Mouse (Mus musculus) gastrocnemius, adult 2 months (tissue): ENCODE measurements around the gene Gpr18. TPM values are rescaled to one million over a fixed set of nuclear protein-coding genes. Genes with fewer than 3 reads are reported as not detected.

ENCODE experiments used
- DNase-seq: peaks from one replicate; pipeline ENCODE4 v3.0.0; 2022
- H3K27ac ChIP-seq: fragments of 200-600 bp; 2 replicates; pipeline ENCODE4 v1.8.1; 2022; ENCODE audit warnings: mild to moderate bottlenecking
- H3K4me3 ChIP-seq: fragments of 200-600 bp; 2 replicates; pipeline ENCODE4 v1.8.1; 2022; ENCODE audit warnings: mild to moderate bottlenecking, moderate library complexity
- CTCF ChIP-seq: fragments of 200-600 bp; IDR thresholded peaks from 2 replicates; pipeline ENCODE4 v1.8.1; 2022; ENCODE audit warnings: antibody characterized with exemption, mild to moderate bottlenecking, moderate library complexity
- intact Hi-C: fragments of 180-260 bp; cut with DNase I; formaldehyde crosslinking; loops from one replicate; pipeline ENCODE4 v1.15.1; 2025
- total RNA-seq, 2 experiments: library from RNA; stranded (reverse); gene quantifications; 2 replicates each; pipeline ENCODE4 v1.2.3; 2021

Gpr18 gene
- total RNA-seq, 2 experiments from 2014 or later = not detected

DNA sequence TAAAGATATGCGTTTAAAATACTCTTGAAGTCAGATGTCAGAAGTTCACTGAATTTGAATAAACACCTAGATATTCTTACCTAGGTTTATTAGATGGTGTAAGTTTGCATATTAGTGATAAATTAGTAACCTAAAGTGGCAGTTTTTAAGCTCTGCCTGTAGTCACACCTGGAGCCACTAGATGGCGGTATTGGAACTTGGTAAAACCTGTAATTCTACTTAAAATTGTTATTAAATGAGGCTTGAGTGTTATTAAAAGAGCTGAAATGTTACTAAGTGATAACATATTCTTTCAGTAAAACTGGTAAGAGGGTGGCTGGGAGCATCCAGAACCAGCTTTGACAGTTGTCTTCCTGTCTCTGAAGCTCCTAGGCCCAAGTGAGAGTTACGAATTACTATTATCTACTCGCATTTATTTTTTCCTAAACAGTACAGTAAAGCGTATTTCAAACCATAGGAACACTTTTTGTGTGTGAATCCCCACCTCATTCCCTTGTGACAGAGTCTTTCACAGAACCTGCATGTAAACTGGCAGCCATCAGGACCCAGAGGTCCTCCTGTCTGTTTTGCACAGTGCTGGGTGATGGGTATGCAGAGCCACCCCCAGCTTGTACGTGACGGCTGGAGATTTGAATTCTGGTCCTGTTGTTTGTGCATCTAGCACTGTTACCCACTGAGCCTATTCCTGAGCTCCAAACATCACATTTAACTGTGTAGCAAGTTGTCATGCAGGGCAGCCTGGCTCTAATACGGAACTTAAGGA lies 13.0 kb upstream of the Gpr18 start:
- peak; percentile 62 for DNase-seq
- peak; percentile 86 for TF ChIP-seq CTCF
- Histone ChIP-seq H3K27ac (peak overlapping the region; percentile 20; the same call in 1 of the 2 replicates), H3K4me3 (no peak overlapping the region)
- intact Hi-C loops = loop anchor here (1.0 to 5.0 kb wide), 2 partner anchors 132 to 204 kb away; no protein-coding TSS in a partner anchor

DNA sequence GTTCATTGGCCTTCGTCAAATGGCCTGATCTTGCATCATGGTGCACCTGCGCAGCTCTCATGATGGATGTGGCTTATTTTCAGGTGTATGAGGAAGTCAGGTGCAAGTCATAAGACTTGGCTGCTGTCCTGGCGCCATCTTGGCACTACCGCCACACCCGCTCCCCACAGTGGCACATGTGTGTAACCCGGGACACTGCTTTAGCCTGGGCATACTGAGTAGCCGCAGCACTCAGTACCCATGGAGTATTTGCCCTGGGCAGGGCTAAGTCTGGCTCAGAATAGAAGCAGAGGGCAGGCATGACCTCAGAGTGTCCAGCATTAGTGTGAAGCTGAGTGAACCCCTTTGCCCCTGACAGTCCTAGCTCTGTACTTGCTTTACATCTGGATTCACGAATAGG lies 11.9 kb upstream of the Gpr18 start:
- intact Hi-C loops = loop anchor here (5.0 kb wide), 1 partner anchor 205 kb away; no protein-coding TSS in a partner anchor
- H3K4me3 ChIP-seq = no peak overlapping the region

DNA sequence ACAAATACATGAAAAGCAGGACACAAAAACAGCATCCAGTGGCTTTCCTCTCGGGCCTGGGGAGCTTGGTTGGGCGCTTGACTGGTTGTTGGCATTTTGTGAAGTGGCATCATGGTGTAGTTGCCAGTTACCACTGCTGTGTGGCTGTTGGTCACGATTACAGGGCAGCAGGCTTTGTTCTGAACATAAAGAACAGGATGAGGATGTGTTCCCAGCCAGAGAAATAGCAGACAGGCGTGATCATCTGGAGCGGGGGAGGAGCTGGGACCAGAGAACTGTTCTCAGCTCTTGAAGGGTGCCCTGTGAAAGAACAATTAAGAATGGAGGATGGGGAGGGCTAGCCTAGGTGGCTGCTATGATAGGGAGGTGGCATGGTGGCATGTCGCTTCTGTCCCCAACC lies 11.3 kb upstream of the Gpr18 start:
- Histone ChIP-seq H3K27ac (no peak overlapping the region), H3K4me3 (no peak overlapping the region)
- no peak for TF ChIP-seq CTCF
- DNase-seq = no peak
- intact Hi-C loops = loop anchor here (5.0 kb wide), 1 partner anchor 205 kb away; no protein-coding TSS in a partner anchor

More for the DNA sequence above, 11.9 kb upstream of the Gpr18 start:
- no peak for TF ChIP-seq CTCF
- H3K27ac ChIP-seq = no peak overlapping the region
- no peak for DNase-seq

DNA sequence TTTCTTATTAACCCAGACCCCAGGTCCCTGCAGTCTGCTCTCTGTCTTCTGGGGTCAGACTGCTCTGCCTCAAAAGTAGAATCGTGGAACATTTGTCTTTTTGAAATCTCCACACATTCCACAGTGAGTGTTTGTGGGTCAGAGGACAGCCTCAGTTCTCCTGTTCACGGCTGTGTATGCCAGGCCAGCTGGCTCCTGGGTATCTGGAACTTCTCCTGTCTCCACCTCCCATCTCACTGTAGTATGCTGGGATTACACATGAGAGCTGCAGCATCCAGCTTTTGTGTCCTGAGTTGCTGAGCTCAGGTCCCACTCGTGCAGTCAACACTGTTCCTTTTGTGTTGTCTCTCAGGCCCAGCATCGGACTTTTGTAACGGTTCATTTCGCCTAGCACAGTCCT lies 9.3 kb upstream of the Gpr18 start:
- Histone ChIP-seq H3K4me3 (no peak overlapping the region), H3K27ac (no peak overlapping the region)
- DNase-seq = no peak
- intact Hi-C loops = loop anchor here (5.0 kb wide), 1 partner anchor 207 kb away; no protein-coding TSS in a partner anchor
- no peak for TF ChIP-seq CTCF

DNA sequence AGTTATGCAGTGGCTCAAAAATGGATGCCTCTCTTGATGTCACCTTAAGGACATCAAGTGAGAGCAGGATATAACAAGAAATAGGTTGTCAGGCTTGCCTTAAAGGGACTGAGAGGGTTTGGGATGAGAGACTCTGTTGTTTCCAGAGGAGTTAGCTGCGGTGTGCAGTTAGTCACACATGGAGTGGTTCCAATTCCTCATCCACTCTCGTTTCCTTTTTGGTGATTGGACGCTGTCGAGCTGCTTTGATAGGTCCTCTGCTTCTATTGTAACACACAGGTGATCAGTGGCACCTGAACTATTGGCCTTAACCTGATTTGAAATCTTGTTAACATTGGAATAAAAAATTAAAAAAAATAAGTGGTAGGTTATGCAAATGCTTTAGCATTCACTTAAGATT lies 7.2 kb upstream of the Gpr18 start:
- intact Hi-C loops = no loop called here
- H3K27ac ChIP-seq = no peak overlapping the region
- no peak overlapping the region for H3K4me3 ChIP-seq
- no peak for TF ChIP-seq CTCF
- DNase-seq = no peak

DNA sequence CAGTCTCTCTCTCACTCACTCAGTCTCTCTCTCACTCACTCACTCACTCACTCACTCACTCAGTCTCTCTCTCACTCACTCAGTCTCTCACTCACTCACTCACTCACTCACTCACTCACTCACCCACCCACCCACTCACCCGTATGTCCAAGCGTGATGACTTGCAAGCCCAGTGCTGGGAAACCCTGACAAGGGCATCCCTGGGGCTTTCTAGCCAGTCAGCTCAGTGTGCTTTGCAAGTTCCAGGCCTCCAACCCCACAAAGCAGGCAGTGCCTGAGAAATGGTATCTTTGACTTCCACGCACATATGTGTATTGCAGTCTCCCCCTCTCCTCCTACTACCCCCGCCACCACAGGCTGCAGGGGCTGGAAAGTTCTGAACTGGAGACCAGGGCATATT lies 6.4 kb upstream of the Gpr18 start:
- H3K4me3 ChIP-seq = no peak overlapping the region
- no peak for DNase-seq
- no peak overlapping the region for H3K27ac ChIP-seq
- intact Hi-C loops = no loop called here
- no peak for TF ChIP-seq CTCF

DNA sequence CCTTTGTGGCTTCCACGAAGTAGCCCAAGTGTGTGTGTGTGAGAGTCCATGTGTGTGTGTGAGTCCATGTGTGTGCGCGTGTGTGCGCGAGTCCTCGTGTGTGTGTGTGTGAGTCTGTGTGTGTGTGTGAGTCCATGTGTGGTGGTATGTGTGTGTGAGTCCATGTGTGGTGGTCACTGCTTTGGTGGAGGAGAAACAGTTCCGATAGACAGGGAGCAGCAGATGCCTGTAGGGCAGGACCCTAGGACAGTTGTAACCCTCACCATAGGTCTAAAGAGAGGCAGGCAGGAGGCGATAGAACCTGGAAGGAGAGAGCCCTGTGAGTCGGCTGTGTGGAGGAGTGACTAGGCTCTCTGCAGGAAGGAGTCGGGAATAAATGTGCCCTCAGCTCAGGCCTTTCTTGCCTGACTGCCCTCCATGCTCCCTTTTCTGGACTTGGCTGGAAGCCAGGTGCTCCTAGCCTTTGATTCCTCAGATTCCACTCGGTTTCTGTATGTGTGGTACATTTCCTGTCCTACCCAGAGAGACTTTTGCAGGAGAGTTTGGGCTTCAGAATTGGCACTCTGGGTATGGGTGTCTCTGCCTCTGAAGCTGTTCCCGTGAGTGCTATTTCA lies 5.0 kb upstream of the Gpr18 start:
- no peak for TF ChIP-seq CTCF
- Histone ChIP-seq H3K4me3 (no peak overlapping the region), H3K27ac (no peak overlapping the region)
- intact Hi-C loops = no loop called here
- no peak for DNase-seq

DNA sequence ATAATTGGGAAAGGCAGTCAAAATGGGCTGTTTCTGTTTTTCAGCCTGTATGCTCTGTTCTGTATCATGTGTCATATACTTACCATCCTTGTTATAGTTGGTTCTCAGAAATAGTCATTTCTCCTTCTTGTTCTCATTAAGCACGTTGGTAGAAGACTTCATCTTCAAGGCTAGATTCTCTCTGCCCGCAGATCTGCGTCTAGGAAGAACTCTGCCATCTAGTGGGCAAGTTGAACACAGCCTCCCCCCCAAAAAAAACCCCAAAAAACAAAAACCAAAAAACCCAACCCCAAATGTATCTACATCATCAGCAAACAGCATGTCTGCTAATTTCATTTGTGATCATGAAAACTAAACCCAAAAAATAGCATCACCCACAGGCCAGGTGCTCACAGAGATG lies 4.2 kb upstream of the Gpr18 start:
- Histone ChIP-seq H3K27ac (no peak overlapping the region), H3K4me3 (no peak overlapping the region)
- DNase-seq = no peak
- intact Hi-C loops = loop anchor here (1.0 kb wide), 1 partner anchor 54 kb away; no protein-coding TSS in a partner anchor
- TF ChIP-seq CTCF = peak; percentile 78

DNA sequence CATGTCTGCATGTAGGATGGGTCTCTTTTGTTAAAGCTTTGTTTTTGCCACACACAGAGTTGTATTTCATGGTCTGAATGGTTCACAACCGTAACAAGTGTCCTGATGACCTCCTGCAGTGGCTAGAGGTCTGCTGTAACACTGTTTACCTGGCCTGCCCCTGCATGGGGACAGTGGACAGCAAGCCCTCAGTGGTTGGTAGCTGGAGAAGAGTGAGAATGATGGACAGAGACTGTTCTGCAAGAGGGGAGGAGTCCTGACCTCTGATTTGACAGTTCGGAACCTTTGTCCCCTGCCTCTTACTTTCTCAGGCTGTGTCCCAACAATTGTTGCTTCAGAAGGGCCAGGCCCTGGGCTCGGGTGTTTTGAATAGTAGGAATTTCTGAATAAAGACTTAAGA lies 2.7 kb upstream of the Gpr18 start:
- TF ChIP-seq CTCF = no peak
- intact Hi-C loops = no loop called here
- H3K27ac ChIP-seq = no peak overlapping the region
- no peak overlapping the region for H3K4me3 ChIP-seq
- DNase-seq = no peak

DNA sequence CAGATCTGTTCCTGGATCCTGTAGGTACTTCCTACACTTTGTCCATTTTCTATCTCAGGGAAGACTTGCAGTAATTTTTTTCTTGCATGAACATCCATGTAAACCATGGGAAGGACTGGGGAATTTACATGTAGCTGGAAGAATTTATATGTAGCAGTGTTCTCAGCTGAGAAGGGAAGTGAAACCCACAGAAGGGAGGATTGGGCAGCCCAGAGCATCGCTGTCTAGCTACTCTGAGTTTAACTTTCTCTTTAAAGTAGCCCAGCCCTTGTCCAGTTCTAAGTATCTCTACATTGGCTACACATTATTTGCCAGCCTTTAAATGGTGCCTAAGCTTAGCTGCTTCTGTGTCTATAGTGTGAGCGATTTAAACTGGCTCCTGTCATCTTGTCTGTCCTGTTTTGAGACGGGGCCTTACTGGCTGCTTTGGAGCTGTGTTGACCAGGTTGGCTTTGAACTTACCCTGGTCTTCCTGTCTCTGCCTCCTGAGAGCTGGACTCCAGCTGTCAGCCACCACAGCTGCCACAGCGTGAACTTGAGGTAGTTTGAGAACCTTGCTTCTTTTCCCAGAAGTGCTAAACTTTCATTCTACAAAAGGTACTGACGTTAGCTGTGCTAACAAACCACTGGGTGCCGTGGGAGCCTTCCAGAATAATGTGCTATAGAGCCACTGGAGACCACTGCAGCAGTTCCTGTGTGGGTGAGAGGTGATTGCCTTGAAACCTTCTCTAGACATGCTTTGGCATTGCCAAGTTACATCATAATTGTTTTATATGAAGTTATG lies 922 bp upstream of the Gpr18 start:
- intact Hi-C loops = no loop called here
- H3K4me3 ChIP-seq = no peak overlapping the region
- no peak for TF ChIP-seq CTCF
- DNase-seq = no peak
- H3K27ac ChIP-seq = no peak overlapping the region

DNA sequence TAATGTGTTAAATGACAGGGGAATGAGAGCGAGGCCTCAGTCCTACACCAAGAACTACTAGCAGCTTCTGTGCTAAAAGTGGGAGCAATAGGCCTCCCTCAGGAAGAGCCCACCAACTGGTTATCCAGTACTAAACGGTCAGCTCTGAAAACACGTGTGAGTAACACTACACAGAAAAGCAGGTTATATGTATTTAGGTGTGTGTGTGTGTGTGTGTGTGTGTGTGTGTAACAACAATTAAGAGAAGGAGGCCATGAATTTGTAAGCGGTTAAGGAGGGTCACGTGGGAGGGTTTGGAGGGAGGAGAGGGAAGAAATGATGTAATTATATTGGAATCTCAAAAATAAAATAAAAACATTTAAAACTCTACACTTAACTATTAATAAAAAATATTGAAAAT lies 438 bp downstream of the Gpr18 start:
- no peak overlapping the region for H3K4me3 ChIP-seq
- intact Hi-C loops = no loop called here

DNA sequence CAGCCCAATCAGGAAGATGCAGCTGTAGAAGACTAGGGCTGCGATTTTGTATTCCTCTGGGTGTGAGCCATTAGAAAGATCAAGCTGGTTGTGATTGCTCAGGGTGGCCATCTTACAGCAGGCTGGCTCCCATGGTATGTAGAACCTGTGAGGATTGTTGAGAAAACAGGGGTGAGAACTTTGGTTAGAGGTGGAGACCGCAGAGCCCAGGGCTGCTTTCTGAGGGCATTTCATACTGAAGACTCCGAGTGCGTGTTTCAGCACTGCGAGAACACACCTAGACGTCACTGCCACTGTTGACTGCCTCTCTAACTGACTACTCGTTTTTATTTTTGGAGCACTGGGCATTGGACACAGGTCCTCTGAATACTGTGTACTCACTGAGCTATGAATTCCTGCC lies 3.1 kb downstream of the Gpr18 start:
- DNase-seq = no peak
- intact Hi-C loops = no loop called here
- Histone ChIP-seq H3K4me3 (no peak overlapping the region), H3K27ac (no peak overlapping the region)
- TF ChIP-seq CTCF = no peak

More for the DNA sequence above, 438 bp downstream of the Gpr18 start:
- no peak overlapping the region for H3K27ac ChIP-seq
- DNase-seq = no peak
- no peak for TF ChIP-seq CTCF

DNA sequence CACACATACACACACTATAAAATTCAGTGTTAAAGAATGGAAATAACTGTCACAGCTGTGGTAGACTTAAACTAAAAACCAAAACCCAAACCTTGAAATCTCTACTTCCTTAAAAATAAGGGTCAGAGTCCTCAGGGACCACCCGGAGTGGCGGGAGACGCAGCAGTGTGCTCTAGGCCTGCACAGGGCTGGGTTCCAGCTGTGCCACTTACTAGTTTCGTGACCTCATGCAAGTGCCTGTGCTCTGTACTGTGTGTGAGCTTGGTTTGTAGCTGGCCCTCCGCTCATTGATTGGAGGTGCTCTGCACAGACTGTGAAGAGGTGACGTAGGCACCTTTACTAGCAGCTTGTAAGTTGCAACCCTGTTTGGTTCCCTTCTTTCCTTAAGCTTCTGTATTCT lies 5.7 kb downstream of the Gpr18 start:
- TF ChIP-seq CTCF = no peak
- intact Hi-C loops = no loop called here
- DNase-seq = no peak

More for the DNA sequence above, 5.7 kb downstream of the Gpr18 start:
- Histone ChIP-seq H3K27ac (no peak overlapping the region), H3K4me3 (no peak overlapping the region)
